Mouse (Mus musculus): ENCODE measurements around the gene Sdhb.

Sdhb gene

GRCm38 (mm10) chr4:140960781-140961466 is at the start of gene Sdhb:
Gene Sdhb (plus strand): TSS chr4:140961203.
- peak; percentile 94 for DNase-seq (ENCODE audit: low read depth)

- no peak for DNase-seq (ENCODE audit: low read depth)
Observed at GRCm38 (mm10) chr4:140911416-140911815, 49.6 kb upstream of the Sdhb start.

GRCm38 (mm10) chr4:140912271-140912833 is 48.7 kb upstream of the Sdhb start:
- DNase-seq (ENCODE audit: low read depth), result no peak

- no peak for DNase-seq (ENCODE audit: low read depth)
Observed at GRCm38 (mm10) chr4:140913565-140913964, 47.4 kb upstream of the Sdhb start.

- DNase-seq (ENCODE audit: low read depth), result no peak
Observed at GRCm38 (mm10) chr4:140914731-140915131, 46.3 kb upstream of the Sdhb start.

GRCm38 (mm10) chr4:140915235-140915634 is 45.8 kb upstream of the Sdhb start:
- no peak for DNase-seq (ENCODE audit: low read depth)

GRCm38 (mm10) chr4:140916296-140916695 is 44.7 kb upstream of the Sdhb start:
- DNase-seq (ENCODE audit: low read depth), result no peak

GRCm38 (mm10) chr4:140917451-140917850 is 43.6 kb upstream of the Sdhb start:
- DNase-seq (ENCODE audit: low read depth), result no peak

- no peak for DNase-seq (ENCODE audit: low read depth)
Observed at GRCm38 (mm10) chr4:140919974-140920836, 40.8 kb upstream of the Sdhb start.

GRCm38 (mm10) chr4:140922508-140922907 is 38.5 kb upstream of the Sdhb start:
- no peak for DNase-seq (ENCODE audit: low read depth)

- no peak for DNase-seq (ENCODE audit: low read depth)
Observed at GRCm38 (mm10) chr4:140925648-140926047, 35.4 kb upstream of the Sdhb start.

- DNase-seq (ENCODE audit: low read depth), result no peak
Observed at GRCm38 (mm10) chr4:140928349-140928748, 32.7 kb upstream of the Sdhb start.

- no peak for DNase-seq (ENCODE audit: low read depth)
Observed at GRCm38 (mm10) chr4:140929745-140930144, 31.3 kb upstream of the Sdhb start.

GRCm38 (mm10) chr4:140930900-140931470 is 30.0 kb upstream of the Sdhb start:
- DNase-seq (ENCODE audit: low read depth), result no peak

GRCm38 (mm10) chr4:140935643-140936042 is 25.4 kb upstream of the Sdhb start:
- DNase-seq (ENCODE audit: low read depth), result no peak

- no peak for DNase-seq (ENCODE audit: low read depth)
Observed at GRCm38 (mm10) chr4:140944356-140944755, 16.6 kb upstream of the Sdhb start.

GRCm38 (mm10) chr4:140944961-140945442 is 16.0 kb upstream of the Sdhb start:
- DNase-seq (ENCODE audit: low read depth), result no peak

GRCm38 (mm10) chr4:140945571-140945970 is 15.4 kb upstream of the Sdhb start:
- no peak for DNase-seq (ENCODE audit: low read depth)

- DNase-seq (ENCODE audit: low read depth), result no peak
Observed at GRCm38 (mm10) chr4:140946048-140946447, 15.0 kb upstream of the Sdhb start.

- no peak for DNase-seq (ENCODE audit: low read depth)
Observed at GRCm38 (mm10) chr4:140946580-140947205, 14.3 kb upstream of the Sdhb start.

GRCm38 (mm10) chr4:140947487-140948440 is 13.2 kb upstream of the Sdhb start:
- no peak for DNase-seq (ENCODE audit: low read depth)
